Mouse (Mus musculus): Measurements from ENCODE around the gene 4930556J24Rik.
"Not testable (repeated sequence)": the region's sequence is repeated elsewhere in the genome, so short reads cannot be mapped to it uniquely, and the experiment has no call there.

4930556J24Rik gene

DNA sequence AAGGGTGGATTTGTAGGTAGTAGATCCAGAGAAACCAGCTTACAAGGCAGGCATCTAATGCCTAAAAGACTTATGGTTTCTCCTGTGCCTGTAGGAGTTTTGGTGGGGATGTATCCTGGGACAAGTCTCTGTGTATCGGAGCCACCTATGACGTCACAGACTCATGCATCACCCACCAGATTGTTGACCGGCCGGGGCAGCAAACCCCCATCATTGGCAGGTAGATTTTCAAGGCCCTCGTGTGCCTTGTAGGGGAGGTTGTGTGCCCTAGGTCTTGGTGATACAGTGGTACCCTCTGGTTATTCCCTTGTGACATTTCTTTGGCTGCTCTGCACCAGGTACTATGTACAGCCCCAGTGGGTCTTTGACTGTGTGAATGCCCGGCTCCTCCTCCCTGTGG lies at the start of gene 4930556J24Rik:
4930556J24Rik (minus strand) TSS at position 101 of the 400 bp plus-strand sequence.
- DNase-seq (ENCODE audit: low spot score): no peak

DNA sequence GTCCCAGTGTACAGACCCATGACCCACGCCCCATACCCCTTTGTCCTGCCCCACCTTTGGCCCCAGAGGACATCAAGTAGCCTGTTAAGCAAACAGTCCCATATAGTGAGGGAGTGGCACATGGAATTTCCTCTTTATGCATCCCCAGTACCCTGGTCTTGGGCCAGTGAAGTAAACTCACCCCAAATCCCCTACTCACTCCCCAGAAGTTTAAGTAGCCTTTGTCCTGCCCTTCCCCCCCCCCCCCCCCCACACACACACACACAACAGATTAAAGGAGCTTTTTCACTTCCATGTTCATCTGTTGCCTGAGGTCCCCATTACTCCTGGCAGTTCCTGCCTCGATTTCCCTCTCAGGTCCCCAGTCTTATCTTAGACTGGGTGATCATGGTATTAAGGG lies 46.7 kb upstream of the 4930556J24Rik start:
- no peak for DNase-seq (ENCODE audit: low spot score)

DNA sequence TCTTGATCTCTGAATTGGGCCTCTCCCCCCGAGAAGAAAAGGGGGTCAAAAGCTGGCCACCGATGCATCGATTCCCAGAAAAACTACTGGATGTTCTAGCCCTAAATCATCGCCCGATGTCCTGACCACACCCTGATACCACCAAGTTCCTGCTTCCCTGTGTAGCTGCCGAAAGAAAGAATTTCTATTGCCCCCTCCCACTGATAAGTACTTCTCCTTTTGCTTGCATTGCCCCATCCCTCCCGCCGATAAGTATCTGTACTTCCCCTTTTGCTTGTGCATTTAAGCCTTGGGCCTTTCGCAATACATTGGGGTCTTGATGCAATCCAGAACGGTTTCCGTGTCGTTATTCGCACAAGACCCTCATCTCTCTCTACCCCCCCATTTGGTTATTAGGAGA lies 45.5 kb upstream of the 4930556J24Rik start:
- DNase-seq (ENCODE audit: low spot score): not testable (repeated sequence)

DNA sequence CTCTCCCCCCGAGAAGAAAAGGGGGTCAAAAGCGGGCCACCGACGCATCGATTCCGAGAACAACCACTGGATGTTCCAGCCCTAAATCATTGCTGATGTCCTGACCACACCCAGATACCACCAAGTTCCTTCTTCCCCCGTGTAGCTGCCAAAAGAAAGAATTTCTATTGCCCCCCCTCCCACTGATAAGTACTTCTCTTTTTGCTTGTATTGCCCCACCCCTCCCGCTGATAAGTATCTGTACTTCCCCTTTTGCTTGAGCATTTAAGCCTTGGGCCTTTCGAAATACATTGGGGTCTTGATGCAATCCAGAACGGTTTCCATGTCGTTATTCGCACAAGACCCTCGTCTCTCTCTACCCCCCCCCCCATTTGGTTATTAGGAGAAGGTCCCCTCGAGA lies 39.2 kb upstream of the 4930556J24Rik start:
- DNase-seq (ENCODE audit: low spot score): not testable (repeated sequence)

DNA sequence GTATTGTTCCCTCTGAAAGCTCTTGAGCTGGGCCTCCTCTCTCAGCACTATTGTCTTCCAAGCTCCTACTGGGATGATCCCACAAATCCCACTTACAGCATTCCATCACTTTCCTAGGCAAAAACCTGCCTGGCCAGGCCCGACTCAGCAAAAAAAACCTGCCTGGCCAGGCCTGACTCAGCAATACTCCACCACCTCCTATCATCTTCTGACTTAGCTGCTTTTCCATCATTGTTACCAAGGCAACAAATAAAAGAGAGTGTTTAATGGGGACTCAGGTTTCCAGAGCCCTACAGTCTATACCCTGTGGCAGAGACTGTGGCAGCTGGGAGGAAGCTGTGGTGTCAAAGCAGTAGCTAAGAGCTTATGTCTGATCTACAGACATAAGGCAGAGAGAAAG lies 36.0 kb upstream of the 4930556J24Rik start:
- no peak for DNase-seq (ENCODE audit: low spot score)

DNA sequence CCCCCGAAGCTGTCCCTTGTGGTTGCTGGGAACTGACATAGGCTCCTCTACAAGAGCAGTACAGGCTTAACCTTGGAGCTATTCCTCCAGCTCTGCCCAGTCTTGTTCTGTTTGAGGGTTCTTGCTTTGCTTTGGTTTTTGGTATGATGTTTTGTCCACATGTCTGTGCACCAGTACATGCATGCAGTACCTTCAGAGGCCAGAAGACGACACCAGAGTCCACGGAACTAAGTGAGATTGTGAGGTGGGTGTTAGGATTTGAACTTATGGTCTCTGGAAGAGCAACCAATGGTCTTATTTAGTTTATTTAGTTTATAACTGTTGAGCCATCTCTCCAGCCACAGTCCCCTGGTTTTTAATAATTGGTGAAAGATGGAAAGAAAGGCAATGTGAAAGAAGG lies 29.9 kb upstream of the 4930556J24Rik start:
- DNase-seq (ENCODE audit: low spot score): no peak

DNA sequence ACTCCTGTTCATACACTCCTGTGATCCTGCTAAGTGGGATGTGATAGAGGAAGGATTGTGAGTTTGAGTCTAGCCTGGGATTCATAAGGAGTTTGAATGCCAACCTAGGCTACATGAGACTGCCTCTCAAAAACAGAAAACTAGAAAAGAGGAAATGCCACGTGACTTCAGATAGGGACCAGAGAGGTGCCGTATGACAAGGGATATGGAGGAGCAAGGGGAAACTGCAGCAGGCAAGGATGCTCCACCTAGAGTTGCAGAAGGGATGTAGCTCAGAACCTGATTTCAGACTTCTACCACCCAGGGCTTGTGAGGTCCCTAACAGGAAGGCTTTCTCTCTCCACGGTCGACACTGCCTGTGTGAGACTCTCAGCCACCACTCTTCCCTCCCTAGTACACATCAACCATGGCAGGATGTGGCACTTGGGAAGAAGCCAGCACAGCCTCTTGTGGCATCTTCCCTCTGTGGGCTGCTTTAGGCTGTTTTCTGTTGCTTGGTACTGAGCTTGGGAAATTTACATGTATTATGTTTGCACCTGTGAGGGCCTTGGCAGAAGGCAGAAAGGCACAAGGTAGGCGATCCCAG lies 28.7 kb upstream of the 4930556J24Rik start:
- DNase-seq (ENCODE audit: low spot score): no peak

DNA sequence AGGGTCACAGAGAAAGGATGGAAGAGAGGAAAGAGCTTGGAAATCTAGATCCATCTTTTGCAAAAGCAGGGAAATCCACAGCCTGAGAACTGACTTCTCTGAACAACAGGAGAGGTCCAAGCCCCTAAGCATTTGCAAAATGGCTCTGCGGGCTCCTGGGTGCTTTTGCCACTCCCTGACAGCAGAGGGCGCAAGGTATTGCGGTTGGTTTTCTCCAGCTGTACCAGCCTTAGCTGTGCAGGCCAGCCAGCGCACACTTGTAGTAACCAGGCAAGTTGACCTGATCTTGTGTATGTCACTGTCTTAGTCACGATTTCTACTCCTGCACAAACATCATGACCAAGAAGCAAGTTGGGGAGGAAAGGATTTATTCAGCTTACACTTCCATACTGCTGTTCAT lies 25.0 kb upstream of the 4930556J24Rik start:
- DNase-seq (ENCODE audit: low spot score): peak; percentile 84

DNA sequence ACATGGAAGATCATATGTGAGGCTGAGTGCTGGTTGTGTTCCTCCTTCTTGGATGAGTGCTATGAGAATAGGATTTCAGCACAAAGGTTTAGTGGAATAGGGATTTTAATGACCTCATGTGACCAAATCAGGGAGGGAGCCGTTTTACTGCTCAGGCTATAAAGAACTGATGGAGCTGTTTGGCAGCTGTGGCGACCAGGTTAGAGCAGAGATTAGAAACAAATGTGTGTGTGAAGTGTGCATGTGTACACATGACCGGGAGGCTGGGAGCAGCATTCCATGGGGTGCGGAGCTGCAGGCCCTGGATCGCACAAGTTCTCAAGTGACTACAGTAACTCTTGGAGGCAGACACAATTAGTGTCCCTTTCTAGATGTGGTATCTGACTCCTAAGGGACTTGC lies 23.0 kb upstream of the 4930556J24Rik start:
- no peak for DNase-seq (ENCODE audit: low spot score)

DNA sequence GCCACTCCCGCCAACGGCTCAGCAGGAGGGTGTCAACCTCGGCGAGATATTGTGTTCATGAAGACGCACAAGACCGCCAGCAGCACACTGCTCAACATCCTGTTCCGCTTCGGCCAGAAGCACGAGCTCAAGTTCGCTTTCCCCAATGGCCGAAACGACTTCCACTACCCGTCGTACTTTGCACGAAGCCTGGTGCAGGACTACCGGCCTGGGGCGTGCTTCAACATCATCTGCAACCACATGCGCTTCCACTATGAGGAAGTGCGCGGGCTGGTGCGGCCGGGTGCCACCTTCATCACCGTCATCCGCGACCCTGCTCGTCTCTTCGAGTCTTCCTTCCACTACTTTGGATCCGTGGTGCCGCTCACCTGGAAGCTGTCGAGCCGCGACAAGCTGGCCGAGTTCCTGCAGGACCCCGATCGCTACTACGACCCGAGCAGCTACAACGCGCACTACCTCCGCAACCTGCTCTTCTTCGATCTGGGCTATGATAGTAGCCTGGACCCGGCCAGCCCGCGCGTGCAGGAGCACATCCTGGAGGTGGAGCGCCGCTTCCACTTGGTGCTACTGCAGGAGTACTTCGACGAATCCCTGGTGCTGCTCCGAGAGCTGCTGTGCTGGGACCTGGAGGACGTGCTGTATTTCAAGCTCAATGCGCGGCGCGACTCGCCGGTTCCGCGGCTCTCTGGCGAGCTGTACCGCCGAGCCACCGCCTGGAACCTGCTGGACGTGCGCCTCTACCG lies 21.6 kb upstream of the 4930556J24Rik start:
- DNase-seq (ENCODE audit: low spot score): no peak

DNA sequence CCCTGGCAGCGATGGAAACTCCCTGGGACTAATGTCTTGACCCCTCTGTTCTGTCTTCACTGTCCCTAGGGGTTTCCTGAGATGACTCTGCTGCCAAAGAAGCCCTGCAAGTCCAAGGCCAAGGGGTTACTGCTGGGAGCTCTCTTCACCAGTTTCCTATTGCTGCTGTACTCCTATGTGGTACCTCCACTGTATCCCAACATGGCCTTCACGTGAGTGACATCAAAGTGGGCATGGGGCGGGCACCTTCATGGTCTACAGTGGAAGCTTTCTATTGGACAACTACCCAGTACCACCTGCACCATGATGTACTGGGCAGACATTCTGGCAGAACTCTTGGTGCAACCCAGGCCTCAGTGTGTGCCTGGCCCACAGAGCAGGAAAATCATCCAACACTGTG lies 20.3 kb upstream of the 4930556J24Rik start:
- no peak for DNase-seq (ENCODE audit: low spot score)

DNA sequence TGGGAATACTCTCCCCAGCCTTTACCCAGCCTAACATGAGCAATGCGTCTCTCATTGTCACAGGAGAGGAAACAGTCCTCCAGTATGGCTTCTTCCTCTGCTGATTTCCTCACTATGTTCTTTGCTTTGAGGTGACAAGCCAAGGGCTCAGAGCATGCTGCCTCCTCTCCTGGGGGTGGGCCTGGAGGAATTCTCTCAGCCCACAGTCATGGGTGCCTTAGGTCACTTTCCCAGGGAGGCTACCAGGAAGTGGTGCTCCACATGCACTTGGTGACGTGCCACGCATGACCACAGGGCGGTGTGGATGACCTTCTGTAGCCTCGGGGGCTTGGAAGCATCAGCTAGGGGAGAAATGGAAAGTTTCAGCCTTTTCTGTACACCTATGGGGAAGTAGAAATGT lies 18.9 kb upstream of the 4930556J24Rik start:
- DNase-seq (ENCODE audit: low spot score): no peak

DNA sequence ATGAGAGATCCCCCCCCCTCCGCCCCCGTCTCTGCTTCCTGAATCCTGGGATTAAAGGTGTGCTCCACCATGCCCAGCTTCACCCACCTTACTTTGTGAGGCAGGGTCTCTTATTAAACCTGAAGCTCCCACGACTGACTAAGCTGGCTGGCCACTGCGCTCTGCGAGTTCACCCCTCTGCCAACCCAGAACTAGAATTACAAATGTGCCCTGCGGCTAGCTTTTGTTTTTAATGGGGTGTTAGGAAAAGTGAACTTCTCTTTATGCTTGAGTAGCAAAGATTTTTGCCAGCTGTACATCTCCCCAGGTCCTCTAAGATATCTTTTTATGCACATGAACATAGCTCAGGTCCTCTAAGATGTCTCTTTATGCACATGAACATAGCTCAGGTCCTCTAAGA lies 17.3 kb upstream of the 4930556J24Rik start:
- no peak for DNase-seq (ENCODE audit: low spot score)

DNA sequence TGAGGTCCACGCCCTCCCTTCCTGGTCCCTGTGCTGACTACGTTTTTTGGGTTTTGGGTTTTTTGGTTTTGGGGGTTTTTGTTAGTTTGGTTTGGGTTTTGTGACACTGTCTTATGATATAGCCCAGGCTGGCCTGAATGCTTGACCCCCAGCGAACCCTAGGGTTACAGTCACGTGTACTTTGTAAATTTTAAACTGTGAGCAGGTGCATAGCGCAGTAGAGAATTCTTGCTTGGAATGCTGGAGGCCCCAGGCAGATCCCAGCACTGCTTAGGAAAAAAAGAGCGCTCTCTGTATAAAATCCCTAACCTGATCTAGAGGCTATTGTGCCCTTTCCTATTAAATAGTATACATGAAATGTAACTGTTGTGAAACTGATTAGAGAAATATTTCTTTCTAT lies 16.6 kb upstream of the 4930556J24Rik start:
- DNase-seq (ENCODE audit: low spot score): no peak

DNA sequence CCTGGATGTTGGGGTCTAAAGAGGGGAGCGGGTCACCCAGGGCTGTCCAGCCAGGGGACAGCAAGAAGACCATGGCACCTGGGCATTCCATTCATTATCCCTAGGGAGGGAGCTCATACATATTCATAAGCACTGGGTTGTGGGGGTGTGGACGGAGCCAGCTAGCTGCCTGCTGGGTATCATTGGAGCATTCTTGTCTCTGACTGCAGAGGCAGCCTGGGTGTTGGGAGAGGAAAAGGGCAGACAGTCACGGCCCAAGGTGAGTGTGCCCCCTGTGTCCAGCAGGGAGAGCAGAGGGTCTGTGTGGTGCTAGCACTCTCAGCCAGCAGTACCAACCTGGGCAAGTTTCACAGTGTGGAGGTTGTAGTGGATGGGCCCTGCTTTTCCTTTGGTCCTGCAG lies 13.2 kb upstream of the 4930556J24Rik start:
- no peak for DNase-seq (ENCODE audit: low spot score)

DNA sequence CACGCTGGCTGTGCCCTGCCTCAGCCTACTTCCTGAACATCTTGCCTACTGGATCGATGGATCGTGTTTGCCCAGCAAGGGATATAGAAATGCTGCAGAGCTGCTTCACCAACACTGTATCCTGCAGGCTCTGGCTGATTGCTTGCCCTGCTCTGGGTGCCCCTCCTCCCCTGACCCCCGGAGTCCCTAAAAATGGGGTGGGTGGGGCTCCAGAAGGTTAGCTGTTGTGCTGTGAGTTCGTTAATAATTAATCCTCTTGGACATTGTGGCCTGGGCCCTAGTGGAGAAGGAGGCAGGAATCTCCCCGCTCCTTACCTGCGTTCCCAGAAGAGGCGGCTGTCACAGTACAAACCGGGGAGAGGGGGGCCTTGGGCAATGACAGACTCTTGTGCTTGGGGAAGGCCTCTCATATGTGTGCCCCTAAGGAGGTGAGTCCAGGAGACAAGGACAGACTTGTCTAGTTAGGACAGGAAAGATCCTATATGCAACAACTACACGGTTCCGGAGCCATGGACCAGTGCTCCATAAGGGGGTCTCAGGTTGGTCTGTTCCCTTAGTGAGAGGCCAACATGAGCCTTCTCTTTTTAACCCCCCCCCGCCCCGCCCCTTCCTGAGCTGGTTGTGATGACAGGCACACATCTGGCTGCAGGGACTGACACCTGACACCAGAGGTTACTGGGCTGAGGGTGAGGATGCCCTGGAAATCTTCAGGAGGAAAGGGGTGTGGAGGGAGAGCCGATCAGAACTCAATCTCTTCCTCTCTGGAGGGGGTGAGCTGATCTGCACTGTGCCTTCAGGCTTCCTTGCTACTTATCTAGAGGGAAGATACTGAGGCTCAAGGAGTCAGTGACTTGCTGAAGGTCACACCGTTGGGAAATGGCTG lies 7.5 kb upstream of the 4930556J24Rik start:
- DNase-seq (ENCODE audit: low spot score): no peak

DNA sequence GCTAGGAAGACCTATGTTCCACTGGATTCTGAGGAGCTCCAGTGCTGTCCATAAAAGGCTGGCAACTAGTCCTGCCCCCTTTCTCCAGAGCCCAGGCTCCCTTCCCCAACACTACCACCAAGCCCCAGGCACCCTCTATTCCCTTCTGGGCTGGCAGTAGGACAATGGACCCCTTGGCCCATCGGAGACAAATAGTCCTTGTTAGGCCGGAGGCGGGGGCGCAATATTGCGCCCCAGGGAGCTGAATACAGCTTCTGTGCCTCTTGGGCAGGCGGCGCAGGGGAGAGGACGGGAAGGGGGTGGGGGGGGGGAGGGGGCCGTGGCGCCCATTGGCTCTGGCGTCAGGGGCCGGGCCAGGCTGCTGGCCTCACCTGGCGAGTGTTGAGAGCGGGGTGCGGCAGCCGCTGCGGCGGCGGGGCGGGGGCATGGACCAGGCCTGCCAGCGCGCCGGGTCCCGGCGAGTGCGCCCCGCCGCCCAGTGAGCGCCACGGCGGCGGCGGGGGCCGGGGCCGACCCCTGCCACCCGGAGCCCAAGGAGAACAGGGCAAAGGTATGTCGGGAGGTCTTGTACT lies 6.8 kb upstream of the 4930556J24Rik start, which contains the start of gene Gal3st1:
Gal3st1 (plus strand) TSS at position 346 of the 572 bp plus-strand sequence.
- DNase-seq (ENCODE audit: low spot score): no peak

DNA sequence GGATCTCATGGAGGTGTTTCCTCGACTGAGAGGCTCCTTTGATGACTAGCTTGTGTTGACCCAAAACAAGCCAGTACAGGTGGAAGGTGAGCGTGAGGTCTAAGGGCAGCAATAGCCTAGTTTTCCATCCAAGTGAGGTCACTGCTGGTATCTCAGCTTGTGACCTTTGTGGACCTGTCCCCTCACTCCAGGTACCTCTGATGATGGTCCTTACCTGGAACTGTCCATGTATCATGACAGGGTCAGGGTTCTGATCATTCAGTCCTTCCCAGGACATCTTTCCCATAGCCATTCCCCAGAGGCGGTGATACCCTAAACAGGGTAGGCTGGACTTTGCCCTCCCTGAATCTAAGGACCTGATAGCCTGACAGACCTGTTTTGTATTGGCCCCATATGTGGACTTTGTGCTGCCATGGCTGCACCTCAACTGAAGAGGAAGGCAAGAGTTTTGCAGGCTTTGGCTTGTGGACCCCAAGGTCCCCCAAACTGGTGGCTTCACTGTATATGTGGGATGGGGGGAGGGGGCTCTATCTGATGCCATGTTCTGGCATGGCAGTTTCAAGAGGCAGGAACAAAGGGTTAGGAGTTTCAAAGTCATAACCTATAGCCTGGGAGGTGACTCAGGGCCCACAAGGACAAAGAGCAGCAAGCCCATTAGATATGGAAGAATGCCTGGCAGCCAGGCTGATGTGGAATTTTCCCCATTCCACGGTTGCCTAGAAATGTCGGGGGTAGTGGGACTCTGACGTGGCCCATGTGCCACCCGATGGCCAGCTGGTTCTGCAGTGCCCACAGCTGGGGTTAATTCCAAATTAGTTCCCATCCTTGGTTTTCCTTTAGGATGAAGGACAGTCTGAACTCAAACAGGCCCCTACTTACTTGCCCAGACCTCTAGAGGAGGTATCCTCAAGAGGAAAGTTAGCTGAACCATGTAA lies 6.0 kb upstream of the 4930556J24Rik start:
- no peak for DNase-seq (ENCODE audit: low spot score)

DNA sequence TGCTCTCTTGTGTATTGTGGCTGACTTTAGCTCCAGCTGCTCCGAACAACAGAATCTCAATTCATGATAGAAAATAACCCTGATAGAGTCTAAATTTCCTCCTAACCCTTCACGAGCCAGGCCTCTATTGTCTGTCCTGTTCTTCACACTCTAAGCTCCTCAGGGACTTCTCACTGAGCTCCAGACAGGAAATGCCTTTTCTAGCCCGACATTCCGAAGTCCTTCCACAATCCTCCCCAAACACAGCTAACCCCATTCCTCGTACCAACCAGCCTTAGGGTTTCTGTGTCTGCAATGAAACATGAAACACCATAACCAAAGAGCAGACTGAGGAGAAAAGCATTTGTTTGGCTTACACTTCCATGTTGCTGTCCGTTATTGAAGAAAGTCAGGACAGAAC lies 5.0 kb upstream of the 4930556J24Rik start:
- DNase-seq (ENCODE audit: low spot score): no peak

DNA sequence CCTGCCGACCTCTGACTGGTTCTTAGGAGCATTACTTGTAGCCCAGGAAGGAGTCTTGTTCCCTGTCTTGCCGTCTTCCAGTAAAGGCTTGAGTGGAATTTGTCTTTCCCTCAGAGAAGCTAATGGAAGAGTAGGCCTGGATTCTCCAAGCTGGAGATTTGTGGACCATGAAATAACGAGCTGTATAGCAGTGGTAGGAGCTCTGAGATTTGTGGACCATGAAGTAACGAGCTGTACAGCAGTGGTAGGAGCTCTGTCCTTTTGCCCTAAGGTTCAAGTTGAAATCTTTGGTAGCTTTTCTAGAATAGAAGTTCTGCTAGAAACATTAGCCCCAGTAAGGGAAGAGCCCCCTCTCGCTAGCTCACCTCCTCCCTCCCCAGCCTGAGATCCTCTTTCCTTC lies 1.8 kb upstream of the 4930556J24Rik start:
- DNase-seq (ENCODE audit: low spot score): no peak

DNA sequence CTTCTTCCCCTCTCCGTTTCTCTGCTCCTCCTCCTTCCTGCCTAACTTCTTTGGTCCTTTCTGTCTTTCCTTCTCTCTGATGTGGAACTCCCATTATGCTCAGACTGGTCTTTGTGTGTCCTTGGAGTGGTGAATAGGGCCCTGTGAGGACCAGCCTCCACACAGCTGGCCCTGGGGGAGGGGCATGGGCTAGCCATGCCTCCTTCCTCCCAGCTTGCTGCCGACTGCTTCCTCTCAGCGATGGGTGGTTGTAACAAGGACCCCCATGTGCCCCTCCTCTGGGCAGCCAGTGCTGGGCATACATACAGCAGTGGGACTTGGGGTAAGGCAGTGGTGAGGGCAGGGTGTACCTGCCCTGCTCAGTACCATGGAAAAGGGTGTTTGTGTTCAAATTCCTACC lies 2.3 kb downstream of the 4930556J24Rik start:
- no peak for DNase-seq (ENCODE audit: low spot score)

Data from testis, postnatal 10 days (tissue).